ENCODE assay signal across 7 mouse cellular contexts in the genomic region with DNA sequence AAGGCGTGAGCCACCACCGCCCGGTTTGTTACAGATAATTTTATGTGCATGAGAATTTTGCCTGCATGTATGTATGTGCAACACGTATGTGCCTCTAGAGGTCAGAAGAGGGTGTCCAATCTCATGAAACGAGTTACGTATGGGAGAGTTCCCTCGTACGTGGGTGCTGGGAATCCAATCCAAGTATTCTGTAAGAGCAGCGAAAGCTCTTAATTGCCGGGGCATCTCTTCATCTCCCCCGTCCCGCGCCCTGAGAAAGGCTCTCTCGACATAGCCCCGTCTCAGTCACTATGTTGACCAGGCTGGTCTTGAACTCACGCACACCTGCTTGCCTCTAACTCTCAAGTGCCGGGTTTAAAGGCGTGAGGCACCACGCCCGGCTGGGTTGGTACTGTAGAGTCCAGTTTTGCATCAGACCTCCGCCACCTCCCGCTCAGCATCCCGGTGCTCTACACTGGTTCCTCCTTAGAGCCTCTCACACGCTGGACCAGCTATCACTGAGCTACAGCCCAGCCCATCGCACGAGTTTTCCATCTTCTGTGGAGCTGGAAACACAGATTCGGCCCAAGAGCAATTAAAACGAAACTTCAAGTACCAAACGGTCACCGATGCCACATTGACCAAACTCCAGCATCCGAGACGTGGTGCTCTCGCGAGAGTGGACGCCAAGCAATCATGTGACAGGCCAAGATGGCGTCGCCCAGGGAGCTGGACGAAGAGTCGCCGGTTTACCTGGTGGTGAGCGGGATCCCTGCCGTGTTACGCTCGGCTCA. TPM values are rescaled to one million over a fixed set of nuclear protein-coding genes. Genes with fewer than 3 reads are reported as not detected.
DNase-seq lines count a peak whose midpoint lies in the region; ATAC-seq and TF ChIP-seq lines count a peak whose summit lies in the region.

A gene (plus strand): TSS at position 676 of the 773 bp plus-strand sequence.

- H3K36me3 ChIP-seq in embryonic facial prominence, embryonic 11.5 days (replicated peaks; ENCODE audit: control insufficient read depth, insufficient read depth, low read depth, low read length): no peaks in the 10 kb centered on the region
- H3K36me3 ChIP-seq in kidney, adult 2 months (ENCODE audit: control insufficient read depth, insufficient read depth, low read length): no peaks in the 10 kb centered on the region
- H3K36me3 ChIP-seq in limb, embryonic 12.5 days: peaks cover 16% of the 10 kb centered on the region
- peaks cover 4% of the 10 kb centered on the region; the same call in 1 of the 2 replicates for H3K36me3 ChIP-seq in midbrain, embryonic 15.5 days (replicated peaks)
- peaks cover 8% of the 10 kb centered on the region for H3K36me3 ChIP-seq in spleen, adult 2 months (ENCODE audit: control insufficient read depth, insufficient read depth, low read length)

- WGBS in embryonic facial prominence, embryonic 11.5 days: 8% methylated on average over 44 of the region's 44 CpGs
- WGBS in kidney, adult 2 months: 5% methylated on average over 44 of the region's 44 CpGs
- WGBS in limb, embryonic 12.5 days: 8% methylated on average over 44 of the region's 44 CpGs
- WGBS in midbrain, embryonic 15.5 days: 5% methylated on average over 44 of the region's 44 CpGs
- 5% methylated on average over 44 of the region's 44 CpGs for WGBS in spleen, adult 2 months

- no peak for TF ChIP-seq CTCF in kidney, adult 2 months (conservative IDR thresholded peaks at IDR 0.05; ENCODE audit: insufficient read depth, insufficient read length, low read depth, low read length)
- TF ChIP-seq CTCF in spleen, adult 2 months (IDR thresholded peaks at IDR 0.05; ENCODE audit: extremely low read depth, insufficient read depth, insufficient read length, insufficient replicate concordance): no peak

- H3K9ac ChIP-seq in embryonic facial prominence, embryonic 11.5 days (replicated peaks; ENCODE audit: low read length): peak within 1 kb of the TSS; percentile 91
- H3K9ac ChIP-seq in limb, embryonic 12.5 days (replicated peaks): peak within 1 kb of the TSS; percentile 90
- H3K9ac ChIP-seq in midbrain, embryonic 15.5 days: peak within 1 kb of the TSS; percentile 92

- peak within 1 kb of the TSS; percentile 79 for H3K27ac ChIP-seq in embryonic facial prominence, embryonic 11.5 days (replicated peaks; ENCODE audit: low read depth, low read length)
- peak within 1 kb of the TSS; percentile 40 for H3K27ac ChIP-seq in kidney, adult 2 months (ENCODE audit: insufficient read depth, low read depth, low read length)
- H3K27ac ChIP-seq in limb, embryonic 12.5 days: peak within 1 kb of the TSS; percentile 90
- peak within 1 kb of the TSS; percentile 86 for H3K27ac ChIP-seq in midbrain, embryonic 15.5 days
- H3K27ac ChIP-seq in spleen, adult 2 months (ENCODE audit: insufficient read depth, low read length): peak within 1 kb of the TSS; percentile 51

- peak within 1 kb of the TSS; percentile 89 for H3K4me2 ChIP-seq in embryonic facial prominence, embryonic 11.5 days (ENCODE audit: low read depth, low read length)
- peak within 1 kb of the TSS; percentile 86 for H3K4me2 ChIP-seq in limb, embryonic 12.5 days
- H3K4me2 ChIP-seq in midbrain, embryonic 15.5 days: peak within 1 kb of the TSS; percentile 90

- DNase-seq in adrenal gland, postnatal 14 days: peak; percentile 95
- DNase-seq in embryonic facial prominence, embryonic 11.5 days (ENCODE audit: low spot score): peak; percentile 95
- DNase-seq in heart, adult 18-20 months: peak; percentile 93 to 96
- peak; percentile 97 for DNase-seq in kidney, adult 2 months
- DNase-seq in spleen, adult 2 months (ENCODE audit: low read depth in 1 of 2, low spot score in 2 of 2): peak; percentile 79 to 88

- no peaks in the 10 kb centered on the region for H3K9me3 ChIP-seq in embryonic facial prominence, embryonic 11.5 days (replicated peaks; ENCODE audit: control insufficient read depth, low read length)
- no peaks in the 10 kb centered on the region for H3K9me3 ChIP-seq in limb, embryonic 12.5 days
- H3K9me3 ChIP-seq in midbrain, embryonic 15.5 days: no peaks in the 10 kb centered on the region

- H3K4me1 ChIP-seq in embryonic facial prominence, embryonic 11.5 days (ENCODE audit: control insufficient read depth, insufficient read depth, low read length): no peaks in the 10 kb centered on the region
- peaks cover 12% of the 10 kb centered on the region; the same call in 1 of the 2 replicates for H3K4me1 ChIP-seq in kidney, adult 2 months (ENCODE audit: control insufficient read depth, insufficient read depth, low read length)
- peaks cover 10% of the 10 kb centered on the region; the same call in 1 of the 2 replicates for H3K4me1 ChIP-seq in limb, embryonic 12.5 days (replicated peaks)
- peaks cover 8% of the 10 kb centered on the region for H3K4me1 ChIP-seq in midbrain, embryonic 15.5 days
- peaks cover 4% of the 10 kb centered on the region; the same call in 1 of the 2 replicates for H3K4me1 ChIP-seq in spleen, adult 2 months (ENCODE audit: control insufficient read depth, insufficient read depth, insufficient read length)

- TF ChIP-seq POLR2A in kidney, adult 2 months (IDR thresholded peaks at IDR 0.05; ENCODE audit: low read depth, low read length): peak; percentile 48
- TF ChIP-seq POLR2A in spleen, adult 2 months (IDR thresholded peaks at IDR 0.05; ENCODE audit: low read depth, low read length): peak; percentile 71

- H3K27me3 ChIP-seq in embryonic facial prominence, embryonic 11.5 days (ENCODE audit: control insufficient read depth, insufficient read depth, low read length): no peaks in the 10 kb centered on the region
- H3K27me3 ChIP-seq in kidney, adult 2 months (replicated peaks; ENCODE audit: control insufficient read depth, insufficient read depth, low read length): no peaks in the 10 kb centered on the region
- H3K27me3 ChIP-seq in limb, embryonic 12.5 days: no peaks in the 10 kb centered on the region
- no peaks in the 10 kb centered on the region for H3K27me3 ChIP-seq in midbrain, embryonic 15.5 days (replicated peaks)
- no peaks in the 10 kb centered on the region for H3K27me3 ChIP-seq in spleen, adult 2 months (ENCODE audit: control insufficient read depth, insufficient read depth, low read length)

- peak within 1 kb of the TSS; percentile 98 for H3K4me3 ChIP-seq in embryonic facial prominence, embryonic 11.5 days (ENCODE audit: low read depth, low read length)
- H3K4me3 ChIP-seq in kidney, adult 2 months (ENCODE audit: insufficient read depth, low read depth, low read length): peak within 1 kb of the TSS; percentile 68
- peak within 1 kb of the TSS; percentile 100 for H3K4me3 ChIP-seq in limb, embryonic 12.5 days (replicated peaks)
- peak within 1 kb of the TSS; percentile 99 for H3K4me3 ChIP-seq in midbrain, embryonic 15.5 days
- peak within 1 kb of the TSS; percentile 79 for H3K4me3 ChIP-seq in spleen, adult 2 months (ENCODE audit: extremely low read depth, insufficient read depth, insufficient read length)

- ATAC-seq in embryonic facial prominence, embryonic 11.5 days (replicated peaks; ENCODE audit: insufficient number of reproducible peaks, low FRiP score, low TSS enrichment, low read depth): peak; percentile 77
- peak; percentile 83 for ATAC-seq in limb, embryonic 12.5 days (ENCODE audit: insufficient number of reproducible peaks, insufficient read depth, low FRiP score, low TSS enrichment, low read depth)
- ATAC-seq in midbrain, embryonic 15.5 days (replicated peaks): peak; percentile 96

RNA-seq across cellular contexts. Expression of the gene that starts here (rescaled TPM):
- total RNA-seq in adrenal gland, postnatal 14 days (2021): 8.1 and 8.2 TPM in 2 replicates
- polyA plus RNA-seq in embryonic facial prominence, embryonic 11.5 days (2014; fragmentation: Nextera tagmentation; extraction: Ambion mirVana): 7.3 and 8.6 TPM in 2 replicates
- 1 to 10 TPM; 3.2 to 3.6 TPM for total RNA-seq in heart, adult 18-20 months (2021)
- polyA plus RNA-seq in kidney, adult 2 months (2012; rRNA removed): 3.8 and 4.6 TPM in 2 replicates
- 11.7 and 12.0 TPM in 2 replicates for polyA plus RNA-seq in limb, embryonic 12.5 days (2016; fragmentation: Nextera tagmentation; extraction: Ambion mirVana)
- polyA plus RNA-seq in midbrain, embryonic 15.5 days (2015; fragmentation: Nextera tagmentation; extraction: Ambion mirVana): 8.1 and 9.1 TPM in 2 replicates
- 3.7 and 6.0 TPM in 2 replicates for polyA plus RNA-seq in spleen, adult 2 months (2012; rRNA removed)

Comparison
In these comparisons a context has a peak if more than half of its experiments do, and no peak if none do; other contexts are left out.
1. Peak in every context shown above with its lines: DNase-seq, ATAC-seq, H3K4me3 ChIP-seq and H3K27ac ChIP-seq.
2. H3K27ac ChIP-seq: peak in every context shown above with its lines; median percentile 90 in limb, embryonic 12.5 days; 86 in midbrain, embryonic 15.5 days; 79 in embryonic facial prominence, embryonic 11.5 days; 51 in spleen, adult 2 months; 40 in kidney, adult 2 months.